Mouse (Mus musculus) cerebellum, adult 2 months (tissue): ENCODE data around the gene Cfap36. TPM values are rescaled to one million over a fixed set of nuclear protein-coding genes. Genes with fewer than 3 reads are reported as not detected.

ENCODE experiments used
- DNase-seq, 2 experiments: peaks; one replicate each; pipeline ENCODE4 v3.0.0; 2021
- H3K27ac ChIP-seq: fragments of 200-500 bp; 2 replicates; pipeline ENCODE4 v1.5.1; 2012; ENCODE audit warnings: low read length, control low read depth, inconsistent platforms; ENCODE audit not compliant: insufficient read depth
- H3K27me3 ChIP-seq: fragments of 200-500 bp; 2 replicates; pipeline ENCODE4 v1.6.1; 2012; ENCODE audit warnings: inconsistent platforms, mild to moderate bottlenecking, low read length, moderate library complexity; ENCODE audit not compliant: control insufficient read depth, insufficient read depth
- H3K4me1 ChIP-seq: fragments of 200-500 bp; 2 replicates; pipeline ENCODE4 v1.6.1; 2011; ENCODE audit warnings: low read length; ENCODE audit not compliant: control insufficient read depth, insufficient read depth
- H3K4me3 ChIP-seq: fragments of 200-500 bp; replicated peaks from 2 replicates; pipeline ENCODE3; 2011; ENCODE audit warnings: mild to moderate bottlenecking, low read depth, low read length, control low read depth; ENCODE audit not compliant: insufficient read depth
- CTCF ChIP-seq: fragments of 200-500 bp; IDR thresholded peaks from 2 replicates; pipeline ENCODE4 v1.5.1; 2011; ENCODE audit warnings: low read depth, mild to moderate bottlenecking, control low read depth, low read length, moderate library complexity, borderline replicate concordance; ENCODE audit not compliant: insufficient read depth
- POLR2A ChIP-seq: fragments of 200-500 bp; IDR thresholded peaks from 2 replicates; pipeline ENCODE4 v1.6.1; 2011; ENCODE audit warnings: low read length, control low read depth, borderline replicate concordance; ENCODE audit not compliant: insufficient read depth
- WGBS: fragments of 180-500 bp; shearing (Covaris S2); methylation state at CpG from one replicate; pipeline ENCODE4 v1.1.7; 2018; 5-methylcytosine and 5-hydroxymethylcytosine counted together
- polyA plus RNA-seq: library from polyadenylated mRNA; depleted of rRNA; stranded (reverse); fragments of >200 nt; gene quantifications from 2 replicates; pipeline ENCODE4 v1.2.3, GENCODE M21; 2012; rRNA removed

The Cfap36 gene
- polyA plus RNA-seq, 1 experiment, result 83.7 TPM

GRCm38 (mm10) chr11:29179319-29179718 is 67.9 kb downstream of the Cfap36 start:
- H3K4me1 ChIP-seq, result no peaks in the 10 kb centered on the region; the same call in 1 of the 2 replicates
- H3K4me3 ChIP-seq, result no peak overlapping the region
- no peak for DNase-seq
- H3K27me3 ChIP-seq, result no peaks in the 10 kb centered on the region
- H3K27ac ChIP-seq, result no peak overlapping the region
- 96% methylated on average over 1 of the region's 1 CpGs for WGBS
- TF ChIP-seq CTCF (no peak), POLR2A (no peak)

- DNase-seq, result no peak
- TF ChIP-seq CTCF, result no peak
- TF ChIP-seq POLR2A, result no peak
- Histone ChIP-seq H3K27me3 (no peaks in the 10 kb centered on the region), H3K27ac (no peak overlapping the region), H3K4me3 (peak overlapping the region; percentile 84), H3K4me1 (no peaks in the 10 kb centered on the region)
- WGBS, result 3% methylated on average over 13 of the region's 13 CpGs
These were observed 73.3 kb downstream of the Cfap36 start for GRCm38 (mm10) chr11:29173706-29174436.

GRCm38 (mm10) chr11:29173125-29173631 is 74.0 kb downstream of the Cfap36 start:
- Histone ChIP-seq H3K4me3 (peak overlapping the region; percentile 84), H3K27me3 (no peaks in the 10 kb centered on the region), H3K4me1 (no peaks in the 10 kb centered on the region), H3K27ac (peak overlapping the region; percentile 72)
- peak in 1 of 2 experiments; percentile 54 for DNase-seq
- peak; percentile 41; the same call in 1 of the 2 replicates for TF ChIP-seq CTCF
- 0 out of 2 replicates have a peak, but pooled peaks have one; percentile 23 for TF ChIP-seq POLR2A
- 1% methylated on average over 38 of the region's 38 CpGs for WGBS

- Histone ChIP-seq H3K27me3 (no peaks in the 10 kb centered on the region), H3K4me1 (no peaks in the 10 kb centered on the region), H3K4me3 (peak within 1 kb of the TSS; percentile 84), H3K27ac (peak within 1 kb of the TSS; percentile 72)
- TF ChIP-seq CTCF, result no peak
- TF ChIP-seq POLR2A, result peak; percentile 43; the same call in 1 of the 2 replicates
- WGBS, result under 1% methylated on average over 50 of the region's 50 CpGs
- peak; percentile 97 to 99 for DNase-seq
These were observed 74.6 kb downstream of the Cfap36 start, which contains the start of gene Ppp4r3b for GRCm38 (mm10) chr11:29172563-29173124. Gene Ppp4r3b, plus strand, starts transcription at chr11:29172890.

- Histone ChIP-seq H3K4me1 (no peaks in the 10 kb centered on the region), H3K27me3 (no peaks in the 10 kb centered on the region), H3K4me3 (peak overlapping the region; percentile 84), H3K27ac (no peak overlapping the region)
- DNase-seq, result peak; percentile 71 to 78
- under 1% methylated on average over 34 of the region's 34 CpGs for WGBS
- TF ChIP-seq POLR2A, result 0 out of 2 replicates have a peak, but pooled peaks have one; percentile 31
- TF ChIP-seq CTCF, result no peak
These were observed 75.2 kb downstream of the Cfap36 start for GRCm38 (mm10) chr11:29171959-29172391.

Other genes starting within 250 kb of the Cfap36 start
- 18.9 and 20.2 TPM in 2 replicates for gene Pnpt1, start 116.7 kb downstream of the Cfap36 start, polyA plus RNA-seq
- gene Ppp4r3b, start 74.5 kb downstream of the Cfap36 start, polyA plus RNA-seq, result 21.5 and 22.8 TPM in 2 replicates
- gene Ccdc88a, start 126.2 kb upstream of the Cfap36 start, polyA plus RNA-seq, result 13.1 and 14.4 TPM in 2 replicates